Mouse (Mus musculus) bone marrow macrophage, adult 2 months (primary cell): Measurements from ENCODE around the gene Zc3h7b. TPM values are rescaled to one million over a fixed set of nuclear protein-coding genes. Genes with fewer than 3 reads are reported as not detected.

Source experiments
- H3K27ac ChIP-seq: 2 replicates; pipeline ENCODE4 v1.5.1; 2012; ENCODE audit warnings: low read depth, low read length; ENCODE audit not compliant: insufficient read depth
- H3K4me1 ChIP-seq: 2 replicates; pipeline ENCODE4 v1.6.1; 2012; ENCODE audit warnings: low read length; ENCODE audit not compliant: control insufficient read depth, insufficient read depth
- H3K4me3 ChIP-seq: 2 replicates; pipeline ENCODE4 v1.5.1; 2012; ENCODE audit warnings: mild to moderate bottlenecking, low read length, moderate library complexity; ENCODE audit not compliant: insufficient read depth
- CTCF ChIP-seq: IDR thresholded peaks from 2 replicates; pipeline ENCODE4 v1.5.1; 2012; ENCODE audit warnings: low read depth, mild to moderate bottlenecking, low read length, moderate library complexity
- POLR2A ChIP-seq: IDR thresholded peaks from 2 replicates; pipeline ENCODE4 v1.6.1; 2012; ENCODE audit warnings: mild to moderate bottlenecking, low read depth, low read length, borderline replicate concordance
- polyA plus RNA-seq: library from polyadenylated mRNA; stranded (reverse); fragments of >200 nt; gene quantifications from 2 replicates; pipeline ENCODE4 v1.2.4, GENCODE M21; 2012; ENCODE audit not compliant: missing spikeins, insufficient read depth, insufficient read length

Zc3h7b gene
- polyA plus RNA-seq, 1 experiment = 13.6 TPM

GRCm38 (mm10) chr15:81812696-81813631 lies 68.1 kb downstream of the Zc3h7b start:
- H3K27ac ChIP-seq = peak overlapping the region; percentile 68

GRCm38 (mm10) chr15:81813986-81814705 lies 69.3 kb downstream of the Zc3h7b start:
- peaks cover 34% of the 10 kb centered on the region for H3K4me1 ChIP-seq
- TF ChIP-seq CTCF (no peak), POLR2A (no peak)
- H3K27ac ChIP-seq = no peak overlapping the region
- H3K4me3 ChIP-seq = no peak overlapping the region

More at GRCm38 (mm10) chr15:81812696-81813631, 68.1 kb downstream of the Zc3h7b start:
- Histone ChIP-seq H3K4me1 (peaks cover 38% of the 10 kb centered on the region), H3K4me3 (peak overlapping the region; percentile 83; the same call in 1 of the 2 replicates)
- no peak for TF ChIP-seq POLR2A
- no peak for TF ChIP-seq CTCF

GRCm38 (mm10) chr15:81814716-81815370 lies 70.0 kb downstream of the Zc3h7b start:
- H3K4me1 ChIP-seq = peaks cover 30% of the 10 kb centered on the region
- TF ChIP-seq CTCF = no peak
- no peak overlapping the region for H3K27ac ChIP-seq
- no peak overlapping the region for H3K4me3 ChIP-seq

- Histone ChIP-seq H3K4me3 (no peak overlapping the region), H3K4me1 (peaks cover 19% of the 10 kb centered on the region), H3K27ac (no peak overlapping the region)
- TF ChIP-seq POLR2A = no peak
- TF ChIP-seq CTCF = no peak
Observed at GRCm38 (mm10) chr15:81818404-81818803, 73.5 kb downstream of the Zc3h7b start.

- TF ChIP-seq CTCF = no peak
- no peak for TF ChIP-seq POLR2A
- H3K4me3 ChIP-seq = no peak overlapping the region
- no peaks in the 10 kb centered on the region for H3K4me1 ChIP-seq
- H3K27ac ChIP-seq = no peak overlapping the region
Observed at GRCm38 (mm10) chr15:81822631-81823030, 77.8 kb downstream of the Zc3h7b start.

GRCm38 (mm10) chr15:81824832-81825231 lies 80.0 kb downstream of the Zc3h7b start:
- Histone ChIP-seq H3K4me3 (no peak overlapping the region), H3K27ac (no peak overlapping the region), H3K4me1 (no peaks in the 10 kb centered on the region)
- TF ChIP-seq CTCF (no peak), POLR2A (no peak)

GRCm38 (mm10) chr15:81828426-81829207 lies 83.8 kb downstream of the Zc3h7b start:
- TF ChIP-seq POLR2A (no peak), CTCF (no peak)

GRCm38 (mm10) chr15:81829208-81829580 lies 84.3 kb downstream of the Zc3h7b start:
- H3K4me3 ChIP-seq = no peak overlapping the region
- 0 out of 2 replicates have a peak, but pooled peaks cover 2% of the 10 kb centered on the region for H3K4me1 ChIP-seq
- H3K27ac ChIP-seq = no peak overlapping the region
- TF ChIP-seq POLR2A = no peak
- no peak for TF ChIP-seq CTCF

More at GRCm38 (mm10) chr15:81828426-81829207, 83.8 kb downstream of the Zc3h7b start:
- H3K4me1 ChIP-seq = 0 out of 2 replicates have a peak, but pooled peaks cover 2% of the 10 kb centered on the region
- H3K27ac ChIP-seq = no peak overlapping the region
- no peak overlapping the region for H3K4me3 ChIP-seq

- TF ChIP-seq POLR2A (no peak), CTCF (no peak)
- H3K4me1 ChIP-seq = peaks cover 4% of the 10 kb centered on the region
- H3K4me3 ChIP-seq = no peak overlapping the region
- no peak overlapping the region for H3K27ac ChIP-seq
Observed at GRCm38 (mm10) chr15:81830530-81830929, 85.7 kb downstream of the Zc3h7b start.
